ENCODE assay signal across 24 mouse cellular contexts in the genomic region with DNA sequence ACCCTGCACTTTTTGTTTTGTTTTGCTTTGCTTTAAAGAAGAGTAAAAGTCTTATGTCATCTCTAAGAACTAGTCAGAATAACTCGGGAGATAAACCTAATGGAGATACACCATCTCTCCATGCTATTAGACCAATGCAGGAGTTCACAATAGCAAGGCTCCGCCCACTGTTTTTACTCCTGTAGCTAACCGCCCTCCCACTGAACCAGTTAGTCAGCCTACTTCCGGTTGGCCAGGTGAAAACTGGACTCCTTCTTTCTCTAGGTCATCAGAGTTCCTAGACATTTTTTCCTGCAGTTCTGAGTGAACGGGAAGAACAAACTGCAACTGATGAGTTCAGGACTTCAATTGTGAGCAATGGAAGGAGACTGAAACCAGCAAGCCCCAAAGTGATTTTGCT.
"Had no signal": no experiment of that assay in that cellular context is flagged by ENCODE, and none has a peak within 500 bp of the region (broad histone marks: within the 10 kb centered on the region; RNA-seq: fewer than 3 reads in every experiment).

No protein-coding gene starts in this region.

- H3K9me3 ChIP-seq: heart, embryonic 10.5 days; heart, embryonic 12.5 days; hindbrain, embryonic 13.5 days; hindbrain, embryonic 15.5 days; kidney, embryonic 15.5 days; limb, embryonic 13.5 days; limb, embryonic 15.5 days; liver, embryonic 12.5 days had no signal

- H3K36me3 ChIP-seq: heart, embryonic 10.5 days; heart, embryonic 12.5 days; hindbrain, embryonic 13.5 days; hindbrain, embryonic 15.5 days; kidney, embryonic 15.5 days; limb, embryonic 13.5 days; limb, embryonic 15.5 days; liver, embryonic 12.5 days had no signal

- H3K27me3 ChIP-seq: heart, embryonic 12.5 days; hindbrain, embryonic 13.5 days; hindbrain, embryonic 15.5 days; kidney, embryonic 15.5 days; limb, embryonic 13.5 days; limb, embryonic 15.5 days; liver, embryonic 12.5 days had no signal

- DNase-seq: gastrocnemius, postnatal 14 days; gastrocnemius, postnatal 36 days; heart, adult 18-20 months; heart, postnatal 14 days; heart, postnatal 36 days; kidney, adult 11 months; kidney, adult 2 months; kidney, adult 9 months; kidney, postnatal 14 days; kidney, postnatal 36 days; left cerebral cortex, postnatal 4 days had no signal

- H3K4me3 ChIP-seq: heart, embryonic 10.5 days; heart, embryonic 12.5 days; hindbrain, embryonic 13.5 days; hindbrain, embryonic 15.5 days; kidney, embryonic 15.5 days; layer of hippocampus, adult 2 months; left cerebral cortex, adult 2 months; limb, embryonic 13.5 days; limb, embryonic 15.5 days; liver, embryonic 12.5 days had no signal

- H3K9ac ChIP-seq: heart, embryonic 12.5 days; hindbrain, embryonic 13.5 days; hindbrain, embryonic 15.5 days; kidney, embryonic 15.5 days; limb, embryonic 13.5 days; limb, embryonic 15.5 days; liver, embryonic 12.5 days; liver, embryonic 14.5 days had no signal

- H3K27ac ChIP-seq: heart, embryonic 10.5 days; hindbrain, embryonic 13.5 days; hindbrain, embryonic 15.5 days; hindbrain, postnatal 0 days; kidney, embryonic 15.5 days; kidney, postnatal 0 days; layer of hippocampus, adult 2 months; left cerebral cortex, adult 2 months; limb, embryonic 13.5 days; limb, embryonic 15.5 days; liver, embryonic 12.5 days; liver, embryonic 14.5 days had no signal

- H3K4me1 ChIP-seq: heart, embryonic 10.5 days; heart, embryonic 12.5 days; hindbrain, embryonic 13.5 days; kidney, embryonic 15.5 days had no signal
